Mouse (Mus musculus) lung, postnatal 0 days (tissue): ENCODE measurements at regions not wholly inside any gene's neighbourhood (a gene's known extent, or its start where the extent isn't known, plus 50 kb on each side); places are given as distances from the start of the nearest gene placed in this dataset.

ENCODE experiments used
- CTCF ChIP-seq: IDR thresholded peaks from 2 replicates; pipeline ENCODE4 v1.5.1; 2016; ENCODE audit warnings: antibody characterized with exemption, mild to moderate bottlenecking
- EP300 ChIP-seq: IDR thresholded peaks from 2 replicates; pipeline ENCODE4 v1.6.1; 2016; ENCODE audit warnings: antibody characterized with exemption, mild to moderate bottlenecking, control low read depth

GRCm38 (mm10) chr13:47910531-47910910 is 350.5 kb upstream of the Id4 start:
- TF ChIP-seq CTCF (no peak), EP300 (no peak)
